Mouse (Mus musculus) natural killer cell, adult 2 months (primary cell): ENCODE measurements at regions not wholly inside any gene's neighbourhood (a gene's known extent, or its start where the extent isn't known, plus 50 kb on each side); places are given as distances from the start of the nearest gene placed in this dataset.

Experiments used
- DNase-seq, 2 experiments: peaks; one replicate each; pipeline ENCODE4 v3.0.0; 2022; ENCODE audit warnings: low spot score in 2 of 2

- no peak for DNase-seq
Observed at GRCm38 (mm10) chr8:54451323-54452021, 77.9 kb upstream of the Asb5 start.

- DNase-seq: no peak
Observed at GRCm38 (mm10) chr8:54464977-54465376, 64.4 kb upstream of the Asb5 start.

- DNase-seq: no peak
Observed at GRCm38 (mm10) chr8:54465458-54466102, 63.8 kb upstream of the Asb5 start.
